Mouse (Mus musculus): Measurements from ENCODE around the gene Pex10.
A peak's percentile ranks its signal among the peaks of the same experiment; 100 is the strongest.

DNA sequence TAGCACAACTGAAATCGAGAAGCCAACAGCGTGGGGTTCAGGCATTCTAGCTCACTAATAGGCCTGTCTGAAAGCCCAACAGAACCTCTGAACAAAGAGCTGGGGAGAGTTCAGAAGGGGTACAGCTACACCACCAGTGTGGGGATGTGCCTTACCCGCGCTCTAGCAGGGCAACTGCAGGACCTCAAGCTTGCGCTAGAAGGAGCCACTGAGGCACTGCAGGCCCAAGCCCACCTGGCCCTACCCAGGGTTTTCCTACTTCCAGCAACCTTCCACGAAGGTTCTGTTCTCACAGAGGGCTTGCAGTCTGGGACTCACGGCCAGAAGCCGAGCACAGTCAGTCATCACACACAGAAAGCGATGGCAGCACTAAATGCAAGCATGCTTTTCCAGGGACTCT, 8.3 kb downstream of the Pex10 start:
- TF ChIP-seq CTCF (IDR thresholded peaks at IDR 0.05; ENCODE audit: low read depth, low read length) (peak; percentile 77), POLR2A (IDR thresholded peaks at IDR 0.05; ENCODE audit: insufficient read depth, low read length) (no peak)
